Mouse (Mus musculus): ENCODE data around the gene Tulp1.

The Tulp1 gene

GRCm38 (mm10) chr17:28313212-28313879 is 51.7 kb downstream of the Tulp1 start, which contains the start of gene Fance:
TSS of gene Fance (plus strand) at chr17:28313519.
- peak; percentile 88 to 94 for DNase-seq (ENCODE audit: low spot score in 2 of 2)

GRCm38 (mm10) chr17:28312232-28313211 is 52.5 kb downstream of the Tulp1 start:
- peak; percentile 30 to 60 for DNase-seq (ENCODE audit: low spot score in 2 of 2)

GRCm38 (mm10) chr17:28311366-28312132 is 53.5 kb downstream of the Tulp1 start:
- DNase-seq (ENCODE audit: low spot score in 2 of 2) = no peak

GRCm38 (mm10) chr17:28310831-28311230 is 54.2 kb downstream of the Tulp1 start:
- DNase-seq (ENCODE audit: low spot score in 2 of 2) = no peak

- peak; percentile 71 to 83 for DNase-seq (ENCODE audit: low spot score in 2 of 2)
Observed at GRCm38 (mm10) chr17:28308297-28309195, 56.5 kb downstream of the Tulp1 start.

- no peak for DNase-seq (ENCODE audit: low spot score in 2 of 2)
Observed at GRCm38 (mm10) chr17:28305172-28305571, 59.9 kb downstream of the Tulp1 start.

Data from natural killer cell, adult 2 months (primary cell).